Mouse (Mus musculus): ENCODE results near the gene Gm49711. TPM values are rescaled to one million over a fixed set of nuclear protein-coding genes. Genes with fewer than 3 reads are reported as not detected.

The Gm49711 gene
- polyA plus RNA-seq, 1 experiment from 2014 or later, result not detected

DNA sequence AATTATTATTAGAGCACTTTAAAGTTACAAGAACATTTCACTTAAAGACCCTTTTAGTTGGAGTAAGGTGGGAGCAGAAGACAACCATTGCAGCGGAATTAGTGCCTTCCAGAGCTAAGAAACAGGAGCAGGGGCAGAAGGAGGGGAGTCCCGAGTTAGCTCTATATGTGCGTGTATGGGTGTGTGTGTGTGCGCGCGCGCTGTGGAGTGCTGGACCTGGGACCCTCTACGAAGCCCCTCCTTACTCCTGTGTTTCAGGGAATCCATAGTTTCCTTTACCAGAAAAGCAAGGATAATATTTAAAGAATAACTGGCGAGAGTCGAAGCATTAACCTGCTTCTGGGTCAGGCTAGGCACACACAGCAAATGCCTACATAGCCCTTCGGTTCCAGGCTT lies 662 bp upstream of the Gm49711 start:
- ATAC-seq (replicated peaks; ENCODE audit: low FRiP score, low TSS enrichment, low read depth) (no peak), DNase-seq (ENCODE audit: low spot score) (no peak)
- Histone ChIP-seq H3K27me3 (replicated peaks; ENCODE audit: control insufficient read depth, insufficient read depth, low read length) (no peaks in the 10 kb centered on the region), H3K9ac (ENCODE audit: low read length) (peak overlapping the region; percentile 59), H3K27ac (ENCODE audit: low read depth) (peak overlapping the region; percentile 69), H3K9me3 (ENCODE audit: control insufficient read depth, low read length) (peaks cover 6% of the 10 kb centered on the region; the same call in 1 of the 2 replicates), H3K36me3 (ENCODE audit: control insufficient read depth, insufficient read depth, low read length) (peaks cover 10% of the 10 kb centered on the region), H3K4me3 (ENCODE audit: low read depth, low read length) (peak overlapping the region; percentile 94), H3K4me2 (ENCODE audit: low read length) (peak overlapping the region; percentile 67), H3K4me1 (replicated peaks; ENCODE audit: control insufficient read depth, insufficient read depth, low read length) (peaks cover 18% of the 10 kb centered on the region)
- 4% methylated on average over 11 of the region's 11 CpGs for WGBS

DNA sequence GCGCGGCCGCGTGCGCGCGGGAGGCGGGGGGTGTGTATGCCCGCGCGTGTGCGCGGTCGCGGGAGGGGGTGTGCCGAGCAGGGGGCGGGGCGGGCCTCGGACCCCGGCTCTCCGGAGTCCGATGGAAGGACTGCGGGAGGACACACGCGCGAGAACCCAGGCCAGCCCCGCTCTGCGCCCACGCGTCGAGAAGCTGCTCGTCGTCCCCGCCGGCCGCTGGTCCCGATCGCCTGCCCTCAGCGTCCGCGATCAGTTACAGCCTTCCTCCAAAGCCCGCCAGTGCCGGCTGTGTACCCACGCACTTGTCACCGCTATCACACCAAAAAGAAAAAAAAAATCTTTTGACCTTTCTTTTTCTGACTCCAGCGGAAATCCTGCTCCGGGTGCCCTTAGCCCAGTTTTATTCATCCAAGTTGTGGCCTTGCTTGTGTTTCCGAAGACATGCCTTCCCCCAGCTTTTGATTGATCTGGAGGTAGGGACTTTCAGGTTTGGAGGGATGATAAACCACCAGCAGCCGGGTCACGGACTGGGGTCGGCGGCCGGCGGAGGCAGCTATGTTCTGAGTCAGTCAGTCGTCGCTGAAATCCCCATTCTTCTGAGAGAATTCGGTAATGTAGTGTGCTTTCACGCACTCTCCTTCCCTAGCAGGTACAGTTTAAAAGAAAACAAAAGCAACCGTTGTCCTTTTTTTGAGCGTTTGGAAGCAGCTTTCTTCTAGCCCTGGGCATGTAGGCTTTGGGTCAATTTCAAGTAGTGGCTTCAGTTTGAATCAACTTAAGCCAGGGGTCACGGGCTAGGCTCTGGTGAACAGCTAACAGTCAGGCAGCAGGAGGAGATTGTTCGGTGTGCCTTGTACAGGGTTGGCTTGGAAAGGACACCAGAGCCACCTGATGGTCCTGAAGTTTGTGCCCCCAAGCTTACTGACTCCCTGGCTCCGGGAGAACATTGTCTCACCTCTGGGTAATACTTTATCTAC lies 816 bp downstream of the Gm49711 start:
- Histone ChIP-seq H3K4me2 (ENCODE audit: low read length) (peak overlapping the region; percentile 67), H3K4me3 (ENCODE audit: low read depth, low read length) (peak overlapping the region; percentile 94), H3K9ac (ENCODE audit: low read length) (peak overlapping the region; percentile 59), H3K27ac (ENCODE audit: low read depth) (no peak overlapping the region), H3K27me3 (replicated peaks; ENCODE audit: control insufficient read depth, insufficient read depth, low read length) (no peaks in the 10 kb centered on the region), H3K4me1 (replicated peaks; ENCODE audit: control insufficient read depth, insufficient read depth, low read length) (peaks cover 18% of the 10 kb centered on the region), H3K9me3 (ENCODE audit: control insufficient read depth, low read length) (peaks cover 3% of the 10 kb centered on the region; the same call in 1 of the 2 replicates), H3K36me3 (ENCODE audit: control insufficient read depth, insufficient read depth, low read length) (peaks cover 23% of the 10 kb centered on the region)
- DNase-seq (ENCODE audit: low spot score) (peak; percentile 57), ATAC-seq (replicated peaks; ENCODE audit: low FRiP score, low TSS enrichment, low read depth) (peak; percentile 69)
- WGBS, result 3% methylated on average over 46 of the region's 63 CpGs

DNA sequence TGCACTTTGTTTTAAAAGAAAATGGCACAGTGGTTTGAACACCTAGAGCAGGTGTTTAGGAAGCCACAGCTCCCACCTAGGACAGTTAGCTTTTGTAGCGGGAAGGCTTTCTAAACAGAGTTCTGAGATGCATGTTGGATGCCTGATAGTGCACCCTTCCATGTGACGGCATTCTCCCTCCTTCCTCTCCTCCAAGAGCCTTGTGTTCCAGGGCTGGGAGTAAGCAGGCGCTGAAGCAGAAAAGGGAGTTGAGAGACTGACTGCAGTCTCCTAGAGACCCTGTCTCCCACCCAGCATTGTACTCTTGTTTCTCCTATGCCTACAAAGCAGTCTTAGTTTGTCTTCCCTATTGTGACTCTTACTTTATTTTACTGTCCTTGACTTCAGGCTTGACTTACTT lies 2.1 kb downstream of the Gm49711 start:
- Histone ChIP-seq H3K4me3 (ENCODE audit: low read depth, low read length) (no peak overlapping the region), H3K4me2 (ENCODE audit: low read length) (no peak overlapping the region)

DNA sequence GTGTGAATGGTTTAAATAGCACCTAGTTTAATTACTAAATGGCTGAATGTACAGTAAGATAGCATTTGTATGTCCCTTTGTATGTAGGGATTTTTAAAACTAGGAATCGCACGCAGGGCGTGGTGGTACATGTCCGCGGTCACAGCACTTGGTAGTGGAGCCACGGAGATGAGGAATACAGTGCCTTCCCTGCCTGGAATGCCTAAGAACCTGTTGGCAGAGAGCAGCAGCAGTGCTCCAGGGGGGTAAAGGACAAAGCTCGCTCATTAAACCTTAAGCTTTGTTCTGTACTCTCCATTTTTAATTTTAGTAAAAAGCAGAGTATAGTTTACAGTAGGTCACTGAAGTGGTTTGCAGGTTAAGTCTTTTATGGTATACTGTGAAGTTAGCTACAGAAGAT lies 3.5 kb downstream of the Gm49711 start:
- Histone ChIP-seq H3K9me3 (ENCODE audit: control insufficient read depth, low read length) (no peaks in the 10 kb centered on the region), H3K36me3 (ENCODE audit: control insufficient read depth, insufficient read depth, low read length) (peaks cover 30% of the 10 kb centered on the region), H3K4me3 (ENCODE audit: low read depth, low read length) (no peak overlapping the region), H3K27me3 (replicated peaks; ENCODE audit: control insufficient read depth, insufficient read depth, low read length) (no peaks in the 10 kb centered on the region), H3K4me2 (ENCODE audit: low read length) (no peak overlapping the region), H3K27ac (ENCODE audit: low read depth) (no peak overlapping the region), H3K4me1 (replicated peaks; ENCODE audit: control insufficient read depth, insufficient read depth, low read length) (peaks cover 18% of the 10 kb centered on the region), H3K9ac (ENCODE audit: low read length) (no peak overlapping the region)
- ATAC-seq (replicated peaks; ENCODE audit: low FRiP score, low TSS enrichment, low read depth) (no peak), DNase-seq (ENCODE audit: low spot score) (no peak)
- 96% methylated on average over 7 of the region's 7 CpGs for WGBS

More for the DNA sequence above, 2.1 kb downstream of the Gm49711 start:
- DNase-seq (ENCODE audit: low spot score) (no peak), ATAC-seq (replicated peaks; ENCODE audit: low FRiP score, low TSS enrichment, low read depth) (no peak)
- no peaks in the 10 kb centered on the region for H3K9me3 ChIP-seq (ENCODE audit: control insufficient read depth, low read length)
- no peak overlapping the region for H3K27ac ChIP-seq (ENCODE audit: low read depth)
- no peak overlapping the region for H3K9ac ChIP-seq (ENCODE audit: low read length)
- H3K4me1 ChIP-seq (replicated peaks; ENCODE audit: control insufficient read depth, insufficient read depth, low read length), result peaks cover 18% of the 10 kb centered on the region
- H3K27me3 ChIP-seq (replicated peaks; ENCODE audit: control insufficient read depth, insufficient read depth, low read length), result no peaks in the 10 kb centered on the region
- H3K36me3 ChIP-seq (ENCODE audit: control insufficient read depth, insufficient read depth, low read length), result peaks cover 23% of the 10 kb centered on the region
- WGBS, result 74% methylated on average over 3 of the region's 3 CpGs

DNA sequence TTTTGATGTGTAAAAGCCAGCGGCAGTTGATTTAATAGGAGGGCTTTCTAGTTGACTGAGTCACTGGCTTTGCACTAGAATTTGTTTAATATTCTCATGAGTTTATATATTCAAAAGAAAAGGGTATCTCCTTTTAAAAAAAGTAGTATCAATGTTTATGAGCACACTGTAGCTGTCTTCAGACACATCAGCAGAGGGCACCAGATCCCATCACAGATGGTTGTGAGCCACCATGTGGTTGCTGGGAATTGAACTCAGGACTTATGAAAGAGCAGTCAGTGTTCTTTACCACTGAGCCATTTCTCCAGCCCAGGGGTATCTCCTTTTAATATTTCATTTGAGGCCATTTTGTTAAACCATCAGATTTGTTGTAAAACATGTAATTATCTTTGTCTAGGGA lies 4.7 kb downstream of the Gm49711 start:
- 97% methylated on average over 1 of the region's 1 CpGs for WGBS
- Histone ChIP-seq H3K4me1 (replicated peaks; ENCODE audit: control insufficient read depth, insufficient read depth, low read length) (peaks cover 12% of the 10 kb centered on the region), H3K9me3 (ENCODE audit: control insufficient read depth, low read length) (no peaks in the 10 kb centered on the region), H3K4me3 (ENCODE audit: low read depth, low read length) (no peak overlapping the region), H3K27ac (ENCODE audit: low read depth) (no peak overlapping the region), H3K4me2 (ENCODE audit: low read length) (no peak overlapping the region), H3K27me3 (replicated peaks; ENCODE audit: control insufficient read depth, insufficient read depth, low read length) (no peaks in the 10 kb centered on the region), H3K36me3 (ENCODE audit: control insufficient read depth, insufficient read depth, low read length) (peaks cover 41% of the 10 kb centered on the region), H3K9ac (ENCODE audit: low read length) (no peak overlapping the region)
- DNase-seq (ENCODE audit: low spot score) (no peak), ATAC-seq (replicated peaks; ENCODE audit: low FRiP score, low TSS enrichment, low read depth) (no peak)

DNA sequence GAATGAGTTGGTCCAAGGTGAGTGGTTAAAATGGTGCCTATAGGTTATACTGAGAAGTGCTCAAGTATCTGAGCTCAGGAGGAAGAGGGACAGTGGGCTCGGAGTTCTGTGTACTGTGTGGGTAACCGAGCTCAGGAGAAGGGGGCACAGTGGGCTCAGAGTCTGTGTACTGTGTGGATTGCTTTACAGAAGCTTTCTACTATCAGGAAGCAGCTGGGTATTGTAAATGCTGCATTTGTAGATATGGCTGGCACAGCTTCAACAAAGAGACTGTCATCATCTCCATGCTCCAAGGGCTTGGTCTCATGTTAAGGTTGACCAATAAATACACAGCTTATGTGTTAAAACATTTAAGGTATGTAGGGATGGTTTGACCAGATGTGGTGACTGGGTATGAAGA lies 6.7 kb downstream of the Gm49711 start:
- Histone ChIP-seq H3K4me2 (ENCODE audit: low read length) (no peak overlapping the region), H3K9ac (ENCODE audit: low read length) (no peak overlapping the region), H3K4me1 (replicated peaks; ENCODE audit: control insufficient read depth, insufficient read depth, low read length) (peaks cover 5% of the 10 kb centered on the region), H3K27me3 (replicated peaks; ENCODE audit: control insufficient read depth, insufficient read depth, low read length) (no peaks in the 10 kb centered on the region), H3K4me3 (ENCODE audit: low read depth, low read length) (no peak overlapping the region), H3K36me3 (ENCODE audit: control insufficient read depth, insufficient read depth, low read length) (peaks cover 55% of the 10 kb centered on the region), H3K27ac (ENCODE audit: low read depth) (no peak overlapping the region), H3K9me3 (ENCODE audit: control insufficient read depth, low read length) (no peaks in the 10 kb centered on the region)
- DNase-seq (ENCODE audit: low spot score) (no peak), ATAC-seq (replicated peaks; ENCODE audit: low FRiP score, low TSS enrichment, low read depth) (no peak)
- WGBS, result 98% methylated on average over 2 of the region's 2 CpGs

DNA sequence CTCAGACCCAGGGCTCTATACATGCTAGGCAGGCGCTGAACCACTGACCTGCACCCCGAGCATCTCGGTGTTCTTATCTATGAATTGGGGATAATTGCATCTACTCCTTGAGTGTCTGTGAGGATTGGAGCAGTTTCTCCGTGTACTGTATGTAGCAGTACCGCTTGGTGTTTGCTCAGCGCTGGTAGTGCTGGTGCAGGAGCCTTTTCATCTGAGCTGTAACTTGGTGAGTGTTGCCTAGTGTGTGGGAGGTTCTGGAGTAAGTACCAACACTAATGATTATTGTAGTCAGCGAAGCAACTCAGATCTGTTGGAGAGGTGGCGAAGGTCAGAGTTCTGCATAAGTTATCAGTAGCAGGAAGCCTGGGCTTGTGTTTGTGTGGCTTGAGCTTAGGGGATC lies 12.2 kb downstream of the Gm49711 start:
- Histone ChIP-seq H3K27me3 (replicated peaks; ENCODE audit: control insufficient read depth, insufficient read depth, low read length) (no peaks in the 10 kb centered on the region), H3K9ac (ENCODE audit: low read length) (no peak overlapping the region), H3K4me2 (ENCODE audit: low read length) (no peak overlapping the region), H3K9me3 (ENCODE audit: control insufficient read depth, low read length) (no peaks in the 10 kb centered on the region), H3K4me3 (ENCODE audit: low read depth, low read length) (no peak overlapping the region), H3K27ac (ENCODE audit: low read depth) (no peak overlapping the region), H3K4me1 (replicated peaks; ENCODE audit: control insufficient read depth, insufficient read depth, low read length) (no peaks in the 10 kb centered on the region), H3K36me3 (ENCODE audit: control insufficient read depth, insufficient read depth, low read length) (peaks cover 43% of the 10 kb centered on the region)
- WGBS, result 72% methylated on average over 8 of the region's 8 CpGs
- ATAC-seq (replicated peaks; ENCODE audit: low FRiP score, low TSS enrichment, low read depth), result no peak
- no peak for DNase-seq (ENCODE audit: low spot score)

DNA sequence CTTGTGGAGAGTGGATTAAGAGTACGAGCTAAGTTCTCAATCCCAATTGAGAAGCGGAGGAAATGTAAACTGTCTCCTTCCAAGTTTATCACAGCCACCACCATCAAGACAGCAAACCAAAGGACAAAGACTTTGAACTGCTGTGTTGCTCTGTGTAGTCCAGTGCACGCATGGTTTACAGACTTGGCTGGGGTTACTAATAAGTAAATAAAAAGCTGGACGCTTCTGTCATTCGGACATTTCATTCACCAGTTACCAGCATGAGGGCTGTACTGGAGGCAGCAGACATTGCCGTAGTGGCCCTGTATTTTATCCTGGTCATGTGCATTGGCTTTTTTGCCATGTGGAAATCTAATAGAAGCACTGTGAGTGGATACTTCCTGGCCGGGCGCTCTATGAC lies 18.7 kb downstream of the Gm49711 start:
- H3K4me1 ChIP-seq (replicated peaks; ENCODE audit: control insufficient read depth, insufficient read depth, low read length), result no peaks in the 10 kb centered on the region
- H3K36me3 ChIP-seq (ENCODE audit: control insufficient read depth, insufficient read depth, low read length), result peaks cover 23% of the 10 kb centered on the region
- no peak overlapping the region for H3K27ac ChIP-seq (ENCODE audit: low read depth)
- 93% methylated on average over 8 of the region's 8 CpGs for WGBS
- DNase-seq (ENCODE audit: low spot score) (no peak), ATAC-seq (replicated peaks; ENCODE audit: low FRiP score, low TSS enrichment, low read depth) (no peak)
- H3K4me2 ChIP-seq (ENCODE audit: low read length), result no peak overlapping the region
- no peak overlapping the region for H3K4me3 ChIP-seq (ENCODE audit: low read depth, low read length)
- no peak overlapping the region for H3K9ac ChIP-seq (ENCODE audit: low read length)
- H3K27me3 ChIP-seq (replicated peaks; ENCODE audit: control insufficient read depth, insufficient read depth, low read length), result no peaks in the 10 kb centered on the region
- no peaks in the 10 kb centered on the region for H3K9me3 ChIP-seq (ENCODE audit: control insufficient read depth, low read length)
